Mouse (Mus musculus): ENCODE results near the gene Scnn1a. TPM values are rescaled to one million over a fixed set of nuclear protein-coding genes. Genes with fewer than 3 reads are reported as not detected.

Gene Scnn1a
- polyA plus RNA-seq, 1 experiment: 0.74 TPM

- no peak for DNase-seq
- Histone ChIP-seq H3K27me3 (ENCODE audit: control insufficient read depth, insufficient read depth, low read length) (no peaks in the 10 kb centered on the region), H3K27ac (ENCODE audit: insufficient read depth, low read length) (no peak overlapping the region), H3K4me3 (replicated peaks; ENCODE audit: insufficient read depth, low read depth, low read length) (no peak overlapping the region), H3K4me1 (ENCODE audit: control insufficient read depth, insufficient read depth, low read length) (no peaks in the 10 kb centered on the region; the same call in 1 of the 2 replicates)
- TF ChIP-seq CTCF (IDR thresholded peaks at IDR 0.05; ENCODE audit: borderline replicate concordance, insufficient read depth, low read depth, low read length): no peak
- TF ChIP-seq POLR2A (IDR thresholded peaks at IDR 0.05; ENCODE audit: borderline replicate concordance, insufficient read depth, low read length): no peak
- WGBS: 78% methylated on average over 14 of the region's 14 CpGs
Measured at GRCm38 (mm10) chr6:125333112-125333899, 12.8 kb downstream of the Scnn1a start.

- Histone ChIP-seq H3K27me3 (ENCODE audit: control insufficient read depth, insufficient read depth, low read length) (no peaks in the 10 kb centered on the region), H3K27ac (ENCODE audit: insufficient read depth, low read length) (no peak overlapping the region), H3K4me3 (replicated peaks; ENCODE audit: insufficient read depth, low read depth, low read length) (no peak overlapping the region), H3K4me1 (ENCODE audit: control insufficient read depth, insufficient read depth, low read length) (no peaks in the 10 kb centered on the region; the same call in 1 of the 2 replicates)
- no peak for DNase-seq
- no peak for TF ChIP-seq POLR2A (IDR thresholded peaks at IDR 0.05; ENCODE audit: borderline replicate concordance, insufficient read depth, low read length)
- no peak for TF ChIP-seq CTCF (IDR thresholded peaks at IDR 0.05; ENCODE audit: borderline replicate concordance, insufficient read depth, low read depth, low read length)
- 85% methylated on average over 2 of the region's 2 CpGs for WGBS
Measured at GRCm38 (mm10) chr6:125334356-125334755, 13.9 kb downstream of the Scnn1a start.

- no peak for TF ChIP-seq CTCF (IDR thresholded peaks at IDR 0.05; ENCODE audit: borderline replicate concordance, insufficient read depth, low read depth, low read length)
- TF ChIP-seq POLR2A (IDR thresholded peaks at IDR 0.05; ENCODE audit: borderline replicate concordance, insufficient read depth, low read length): no peak
- Histone ChIP-seq H3K27ac (ENCODE audit: insufficient read depth, low read length) (no peak overlapping the region), H3K27me3 (ENCODE audit: control insufficient read depth, insufficient read depth, low read length) (no peaks in the 10 kb centered on the region), H3K4me3 (replicated peaks; ENCODE audit: insufficient read depth, low read depth, low read length) (no peak overlapping the region), H3K4me1 (ENCODE audit: control insufficient read depth, insufficient read depth, low read length) (no peaks in the 10 kb centered on the region)
- no peak for DNase-seq
- WGBS: 76% methylated on average over 9 of the region's 9 CpGs
Measured at GRCm38 (mm10) chr6:125338791-125339660, 18.6 kb downstream of the Scnn1a start.

GRCm38 (mm10) chr6:125340244-125340643, 19.8 kb downstream of the Scnn1a start:
- no peaks in the 10 kb centered on the region for H3K4me1 ChIP-seq (ENCODE audit: control insufficient read depth, insufficient read depth, low read length)
- 91% methylated on average over 5 of the region's 5 CpGs for WGBS
- no peak overlapping the region for H3K27ac ChIP-seq (ENCODE audit: insufficient read depth, low read length)
- H3K27me3 ChIP-seq (ENCODE audit: control insufficient read depth, insufficient read depth, low read length): no peaks in the 10 kb centered on the region
- H3K4me3 ChIP-seq (replicated peaks; ENCODE audit: insufficient read depth, low read depth, low read length): no peak overlapping the region
- TF ChIP-seq POLR2A (IDR thresholded peaks at IDR 0.05; ENCODE audit: borderline replicate concordance, insufficient read depth, low read length) (no peak), CTCF (IDR thresholded peaks at IDR 0.05; ENCODE audit: borderline replicate concordance, insufficient read depth, low read depth, low read length) (no peak)
- DNase-seq: no peak

GRCm38 (mm10) chr6:125342198-125342597, 21.7 kb downstream of the Scnn1a start:
- no peak overlapping the region for H3K27ac ChIP-seq (ENCODE audit: insufficient read depth, low read length)
- H3K27me3 ChIP-seq (ENCODE audit: control insufficient read depth, insufficient read depth, low read length): no peaks in the 10 kb centered on the region
- H3K4me3 ChIP-seq (replicated peaks; ENCODE audit: insufficient read depth, low read depth, low read length): no peak overlapping the region
- WGBS: 70% methylated on average over 3 of the region's 3 CpGs
- no peak for DNase-seq
- TF ChIP-seq CTCF (IDR thresholded peaks at IDR 0.05; ENCODE audit: borderline replicate concordance, insufficient read depth, low read depth, low read length) (no peak), POLR2A (IDR thresholded peaks at IDR 0.05; ENCODE audit: borderline replicate concordance, insufficient read depth, low read length) (no peak)
- no peaks in the 10 kb centered on the region for H3K4me1 ChIP-seq (ENCODE audit: control insufficient read depth, insufficient read depth, low read length)

GRCm38 (mm10) chr6:125344084-125344483, 23.6 kb downstream of the Scnn1a start:
- no peaks in the 10 kb centered on the region for H3K4me1 ChIP-seq (ENCODE audit: control insufficient read depth, insufficient read depth, low read length)
- TF ChIP-seq CTCF (IDR thresholded peaks at IDR 0.05; ENCODE audit: borderline replicate concordance, insufficient read depth, low read depth, low read length) (no peak), POLR2A (IDR thresholded peaks at IDR 0.05; ENCODE audit: borderline replicate concordance, insufficient read depth, low read length) (no peak)
- 17% methylated on average over 8 of the region's 8 CpGs for WGBS
- H3K4me3 ChIP-seq (replicated peaks; ENCODE audit: insufficient read depth, low read depth, low read length): no peak overlapping the region
- H3K27ac ChIP-seq (ENCODE audit: insufficient read depth, low read length): no peak overlapping the region
- H3K27me3 ChIP-seq (ENCODE audit: control insufficient read depth, insufficient read depth, low read length): no peaks in the 10 kb centered on the region; the same call in 1 of the 2 replicates
- no peak for DNase-seq

- Histone ChIP-seq H3K27me3 (ENCODE audit: control insufficient read depth, insufficient read depth, low read length) (no peaks in the 10 kb centered on the region; the same call in 1 of the 2 replicates), H3K4me1 (ENCODE audit: control insufficient read depth, insufficient read depth, low read length) (no peaks in the 10 kb centered on the region)
- WGBS: 71% methylated on average over 4 of the region's 4 CpGs
Measured at GRCm38 (mm10) chr6:125344866-125345265, 24.4 kb downstream of the Scnn1a start.

More at GRCm38 (mm10) chr6:125344866-125345265, 24.4 kb downstream of the Scnn1a start:
- no peak for DNase-seq
- H3K4me3 ChIP-seq (replicated peaks; ENCODE audit: insufficient read depth, low read depth, low read length): no peak overlapping the region
- no peak overlapping the region for H3K27ac ChIP-seq (ENCODE audit: insufficient read depth, low read length)
- TF ChIP-seq POLR2A (IDR thresholded peaks at IDR 0.05; ENCODE audit: borderline replicate concordance, insufficient read depth, low read length): no peak

Data from cerebellum, adult 2 months (tissue).